Mouse (Mus musculus) R1 (cell line): ENCODE measurements around the gene Hspb3.

Source experiments
- DNase-seq: peaks from one replicate; pipeline ENCODE4 v3.0.0-alpha.2; 2018; ENCODE audit warnings: low read depth, low spot score

The Hspb3 gene

DNA sequence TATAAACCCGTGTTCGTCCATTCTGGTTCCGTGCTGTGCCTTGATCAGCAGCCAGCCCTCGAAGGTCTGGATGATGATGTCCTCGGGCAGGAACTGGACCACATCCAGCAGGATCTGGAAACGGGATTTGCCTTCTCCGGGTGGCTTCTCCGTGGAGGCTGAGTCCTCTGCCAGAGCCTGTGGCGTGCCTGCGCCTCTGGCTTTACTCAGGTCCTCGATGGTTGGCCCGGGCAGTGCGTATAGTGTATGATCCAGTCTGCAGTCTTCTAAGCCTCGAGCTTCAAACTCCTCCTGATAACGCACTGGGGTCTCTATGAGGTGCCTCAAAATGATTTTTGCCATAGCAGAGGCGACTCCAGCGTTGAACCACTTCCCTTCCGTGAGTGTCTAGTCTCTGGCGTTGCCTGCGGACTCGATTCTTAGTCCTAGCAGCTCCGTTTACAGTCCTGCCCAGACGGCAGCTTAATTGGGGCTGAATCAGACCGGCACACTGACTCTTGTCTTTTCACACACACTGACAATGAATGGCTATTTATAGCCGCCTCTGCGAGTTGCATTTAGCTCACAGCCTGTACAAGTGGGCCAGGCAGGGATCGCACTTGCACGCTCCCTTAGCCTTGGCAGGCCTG lies at the start of gene Hspb3:
TSS of gene Hspb3 (minus strand) at position 526 of the 629 bp plus-strand sequence.
- peak; percentile 61 for DNase-seq

DNA sequence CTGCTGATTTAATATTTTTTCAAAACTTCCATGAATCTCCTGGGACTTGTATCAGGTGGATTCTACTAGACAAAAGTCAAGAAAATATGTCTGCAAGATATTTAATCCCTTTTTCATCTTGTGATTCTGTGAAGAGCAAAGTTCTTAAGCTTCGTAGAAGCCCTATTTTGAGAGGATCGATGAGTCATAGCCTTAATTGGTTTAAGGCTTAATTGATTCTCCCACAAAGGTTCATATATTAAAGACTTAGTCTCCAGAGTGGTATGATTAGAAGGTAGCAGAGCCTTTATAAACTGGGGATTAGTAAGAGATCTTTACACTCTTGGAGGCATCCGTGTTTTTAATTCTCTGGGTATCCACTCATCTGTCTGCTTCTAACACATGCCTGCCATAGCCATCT lies 49.7 kb upstream of the Hspb3 start:
- no peak for DNase-seq

DNA sequence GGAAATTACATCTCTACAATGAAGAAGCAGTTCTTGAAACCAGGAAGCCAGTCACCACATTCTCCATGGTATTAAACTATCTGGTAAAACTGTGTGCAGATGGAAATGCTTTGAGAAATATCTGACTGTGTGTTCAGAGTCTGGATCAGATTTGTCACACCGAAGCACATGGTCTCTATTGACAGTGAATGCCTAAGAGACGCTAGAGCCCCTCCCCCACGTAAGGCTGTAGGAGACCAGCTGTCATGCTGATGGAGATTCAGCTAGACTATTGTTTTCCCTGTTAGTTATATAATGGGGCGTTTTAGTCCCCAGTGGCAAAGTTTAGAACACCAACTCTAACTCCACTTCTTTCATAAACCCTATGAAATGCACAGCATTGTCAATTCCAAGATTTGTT lies 42.7 kb upstream of the Hspb3 start:
- peak; percentile 87 for DNase-seq

DNA sequence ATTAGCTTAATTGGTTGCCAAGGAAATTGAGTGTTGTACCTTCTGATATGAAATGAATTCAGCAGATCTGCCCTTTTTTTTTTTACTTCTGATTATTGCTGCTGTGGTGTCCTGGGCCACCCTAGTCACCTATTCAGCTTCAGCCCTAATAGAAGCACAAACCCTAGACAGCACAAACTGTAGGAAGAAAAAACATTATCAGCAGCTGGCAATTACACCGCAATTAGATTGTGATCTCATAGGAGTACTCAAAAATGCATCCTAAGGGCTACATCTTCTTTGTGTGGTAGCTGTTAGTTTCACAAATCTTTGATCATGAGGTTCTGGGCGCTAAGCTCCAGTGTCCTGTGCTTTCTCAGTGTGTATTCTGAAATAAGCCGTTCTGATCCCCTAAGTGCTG lies 37.7 kb upstream of the Hspb3 start:
- no peak for DNase-seq

DNA sequence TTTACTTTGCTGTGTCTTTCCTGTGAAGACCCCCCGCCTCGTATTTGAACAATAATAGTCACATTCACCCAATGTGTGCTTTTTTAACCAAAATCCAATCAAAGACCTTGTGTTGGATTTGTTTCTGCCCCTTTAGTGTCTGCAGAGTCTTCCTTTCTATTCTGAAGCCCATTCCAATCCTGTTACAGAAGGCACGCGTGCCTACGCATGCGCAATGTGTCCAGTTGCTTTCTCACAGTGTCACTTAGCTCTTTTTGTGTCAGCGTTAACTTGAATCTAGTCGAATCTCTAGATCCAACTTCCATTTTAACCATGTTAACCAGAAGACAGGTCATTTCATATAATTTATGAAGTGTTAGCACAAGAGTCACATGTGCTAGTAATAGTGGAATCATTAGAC lies 36.5 kb upstream of the Hspb3 start:
- no peak for DNase-seq

DNA sequence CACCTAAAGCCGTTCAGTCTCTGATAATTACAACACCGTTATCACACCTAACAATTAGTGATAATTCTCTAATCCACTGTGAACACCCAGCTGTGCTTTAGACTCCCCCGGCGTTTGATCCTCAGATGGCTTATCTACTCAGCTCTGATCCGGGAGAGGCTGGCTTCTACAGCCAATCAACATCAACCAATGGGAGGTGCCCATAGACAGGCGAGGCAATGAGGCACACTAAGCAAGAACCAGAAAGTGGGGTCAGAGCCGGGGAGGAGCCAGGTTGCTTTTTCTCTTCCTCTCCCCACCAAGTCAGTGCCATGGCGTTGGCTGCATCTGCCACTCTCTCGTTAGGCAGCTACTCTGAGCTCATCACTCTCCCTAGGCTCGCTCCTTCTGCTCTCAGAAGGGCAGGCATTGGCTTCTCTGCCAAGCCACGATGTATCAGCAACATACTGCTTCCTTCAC lies 36.0 kb upstream of the Hspb3 start:
- DNase-seq = no peak

DNA sequence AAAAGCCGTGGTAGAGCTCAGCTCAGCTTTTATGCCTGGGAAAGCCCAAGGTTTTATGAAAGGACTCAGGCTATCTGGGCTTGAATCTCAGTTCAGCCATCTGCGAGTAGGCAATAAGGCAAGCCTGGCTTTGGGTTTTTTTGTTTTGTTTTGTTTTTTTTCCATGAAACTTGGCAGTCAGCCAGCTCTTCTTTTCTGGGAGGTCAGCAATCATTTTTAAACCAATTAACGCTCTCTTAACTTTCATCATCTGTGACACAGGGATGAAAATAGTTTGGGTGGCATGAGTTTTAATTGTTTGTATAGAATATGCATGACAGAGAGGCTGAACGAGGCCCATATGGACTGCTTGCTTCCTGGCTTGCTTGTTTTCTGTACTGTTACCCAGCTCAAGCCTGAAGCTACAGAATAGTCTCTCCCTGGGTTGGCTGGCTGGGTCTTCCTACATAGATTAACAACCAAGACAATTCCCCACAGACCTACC lies 33.4 kb upstream of the Hspb3 start:
- DNase-seq = no peak

DNA sequence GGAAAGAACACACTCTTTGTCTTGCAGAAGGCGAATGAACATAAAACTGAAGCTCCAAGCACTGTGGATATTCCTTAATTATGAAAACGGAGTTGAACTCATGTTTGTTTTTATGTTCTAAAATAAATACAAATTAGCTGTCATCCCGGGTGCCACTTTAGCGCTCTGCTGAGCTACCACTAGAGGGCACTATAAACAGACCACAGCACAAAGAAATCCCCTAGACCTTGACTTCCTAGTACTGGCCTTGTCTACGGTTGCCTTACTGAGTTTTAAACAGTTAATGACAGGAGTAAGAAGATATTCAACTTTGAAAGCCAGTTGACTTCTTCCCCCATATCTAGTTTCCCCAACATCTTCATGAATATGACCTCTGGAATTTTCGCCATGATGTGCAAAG lies 29.9 kb upstream of the Hspb3 start:
- peak; percentile 66 for DNase-seq

DNA sequence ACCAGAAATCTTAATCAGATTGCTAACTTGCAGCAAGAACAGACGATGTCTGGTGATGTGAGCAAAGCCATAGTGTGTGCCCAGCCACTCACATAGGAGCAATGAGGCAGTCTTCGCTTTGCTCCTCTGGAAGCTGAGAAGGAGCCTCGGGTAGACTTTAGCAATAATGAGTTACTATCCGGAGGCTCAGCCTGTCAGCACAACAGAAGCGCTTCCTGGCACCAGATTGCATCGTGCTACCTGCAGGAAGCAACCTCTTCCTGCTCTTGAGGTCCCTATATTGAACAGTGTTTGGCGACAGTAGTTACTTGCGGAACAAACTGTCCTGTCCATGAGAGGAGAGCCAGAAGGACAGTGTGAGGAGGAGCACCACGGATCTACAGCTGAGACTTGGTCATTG lies 28.2 kb upstream of the Hspb3 start:
- no peak for DNase-seq

DNA sequence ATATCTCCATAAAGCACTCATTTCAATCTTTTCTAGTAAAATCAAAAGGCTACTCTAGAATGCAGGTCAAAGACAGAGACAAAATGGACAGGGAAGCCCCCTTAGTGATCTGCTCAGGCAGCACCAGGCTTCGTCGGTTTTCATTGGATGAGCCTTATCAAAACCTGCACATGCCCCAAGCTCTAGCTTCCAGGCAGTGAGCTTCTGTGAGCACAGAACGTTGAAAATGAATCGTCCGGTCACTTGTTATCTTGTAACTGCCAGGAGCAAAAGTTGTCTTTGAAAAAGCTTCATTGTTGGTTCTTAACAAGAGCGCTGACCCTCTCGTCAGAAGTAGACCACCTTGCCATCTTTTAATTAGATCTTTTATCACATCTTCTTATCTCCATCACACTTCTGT lies 26.4 kb upstream of the Hspb3 start:
- no peak for DNase-seq

DNA sequence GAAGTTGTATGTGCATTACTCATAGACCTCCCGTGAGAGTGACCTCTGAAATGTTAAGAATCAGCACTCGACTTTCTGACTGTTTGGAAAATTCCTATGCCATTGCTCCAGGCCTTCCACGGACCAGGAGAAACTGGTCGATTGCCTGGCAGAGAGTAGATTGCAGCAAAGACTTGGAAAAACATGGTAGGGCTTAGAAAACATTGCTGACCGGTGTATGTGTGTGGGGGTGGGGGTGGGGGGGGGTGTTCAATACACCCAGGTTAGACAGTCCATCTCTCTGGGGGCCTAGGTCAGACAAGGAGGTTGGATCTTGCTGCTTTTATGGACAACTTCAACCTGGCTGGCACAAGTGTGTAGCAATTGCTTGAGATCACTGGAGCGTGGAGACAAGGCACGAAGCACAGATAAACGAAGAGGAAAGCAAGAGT lies 23.2 kb upstream of the Hspb3 start:
- DNase-seq = no peak

DNA sequence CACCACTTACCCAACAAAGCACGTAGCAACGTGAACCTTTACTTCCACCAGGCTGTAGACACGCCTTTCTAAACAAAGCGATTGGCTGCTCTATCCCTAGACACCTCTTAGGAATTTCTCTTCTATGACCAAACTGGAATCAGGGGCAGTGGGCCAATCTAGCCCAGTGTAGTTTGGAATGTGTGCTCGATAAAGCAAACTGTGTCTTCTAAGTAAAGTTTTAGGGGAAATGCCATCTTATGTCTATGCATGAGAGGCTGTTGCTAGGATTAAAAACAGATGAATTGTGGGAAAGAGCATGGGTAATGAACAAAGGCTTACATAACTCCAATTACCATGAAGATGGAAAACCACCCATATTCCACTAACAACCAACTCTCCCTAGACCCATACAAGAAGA lies 19.3 kb upstream of the Hspb3 start:
- DNase-seq = no peak

DNA sequence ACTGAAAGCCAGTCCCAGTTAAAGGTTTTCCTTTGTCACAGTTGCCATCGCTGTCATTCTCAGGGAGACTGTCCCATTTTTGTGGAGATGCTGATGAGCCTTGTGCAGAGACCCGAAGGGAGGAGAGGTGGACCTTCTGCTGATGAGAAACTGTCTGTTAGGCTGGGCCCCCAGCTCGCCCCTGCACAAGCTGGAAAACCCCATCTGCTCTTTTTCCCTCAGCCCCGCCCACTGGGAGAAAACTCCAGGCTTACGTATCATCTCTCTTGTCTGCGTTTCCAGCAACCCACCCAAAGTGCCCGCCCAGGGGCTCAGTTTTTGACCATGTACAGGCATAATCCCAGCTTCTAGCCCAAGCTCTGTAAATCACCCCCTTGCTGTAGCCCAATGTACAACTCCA lies 17.2 kb upstream of the Hspb3 start:
- no peak for DNase-seq

DNA sequence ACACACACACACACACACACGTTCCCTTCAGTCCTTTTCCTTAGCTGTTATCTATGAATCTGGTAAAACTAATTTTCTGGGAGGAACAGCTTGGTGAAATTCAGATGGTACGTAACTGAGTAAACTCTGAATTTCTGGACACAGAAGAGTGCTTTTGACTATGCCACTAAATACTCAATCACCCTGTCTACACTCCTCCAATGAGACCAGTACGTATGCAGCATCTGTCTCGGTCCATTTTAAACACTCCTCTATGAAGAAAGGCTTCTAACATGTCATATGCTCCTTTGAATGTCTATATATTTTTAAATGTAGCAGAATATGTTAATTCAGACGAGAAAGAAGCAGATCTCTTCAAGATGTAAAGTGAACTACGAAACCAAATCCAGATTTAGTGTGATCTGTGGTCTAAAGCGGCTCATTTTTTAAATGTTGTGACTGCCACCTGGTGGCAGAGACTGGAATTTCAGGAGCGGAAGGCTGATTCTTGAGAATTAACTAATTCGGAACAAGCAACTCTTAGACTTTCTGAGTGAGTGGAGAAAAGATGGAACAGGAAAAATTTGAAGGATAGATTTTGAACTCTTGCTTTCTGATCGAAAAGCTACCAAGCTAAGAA lies 6.1 kb upstream of the Hspb3 start:
- DNase-seq = peak; percentile 72

DNA sequence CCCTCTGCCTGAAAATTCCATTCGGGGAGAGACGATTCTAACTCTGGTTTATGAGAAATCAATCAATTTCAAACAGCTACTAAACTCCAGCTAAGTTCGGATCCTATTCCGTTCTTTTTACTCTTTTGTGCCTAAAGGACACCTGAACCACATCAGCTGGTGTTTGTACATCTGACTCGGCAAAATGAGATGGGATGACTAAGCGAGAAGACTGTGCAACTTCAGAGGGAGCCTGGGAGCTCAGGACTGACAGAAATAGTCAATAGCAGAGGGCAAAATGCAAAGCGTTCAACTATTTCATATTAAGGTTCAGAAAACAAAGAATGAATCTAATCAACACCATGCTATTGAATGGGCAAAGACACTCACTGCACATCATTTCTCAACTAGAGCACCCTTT lies 407 bp upstream of the Hspb3 start:
- no peak for DNase-seq

DNA sequence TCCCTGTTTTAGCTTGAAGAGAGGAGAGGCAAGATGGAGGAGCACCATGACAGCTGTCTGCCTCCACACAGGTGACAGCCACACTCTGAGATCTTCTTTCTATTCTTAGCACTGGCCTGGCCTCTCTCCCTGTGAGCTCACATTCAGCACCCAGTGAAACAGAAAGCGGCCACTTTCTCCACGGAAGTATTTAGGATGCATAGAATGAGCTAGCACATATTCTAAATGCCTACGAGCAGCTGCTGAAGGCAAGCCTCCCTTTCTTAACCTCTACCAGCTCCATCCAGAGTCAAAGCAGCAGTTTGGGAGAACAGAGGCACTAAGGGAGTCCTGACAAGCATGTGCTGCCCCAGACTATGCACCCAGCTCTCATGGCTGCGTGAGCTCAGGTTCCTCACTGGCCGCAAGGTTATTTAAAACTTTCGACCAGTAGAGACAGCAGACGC lies 1.6 kb downstream of the Hspb3 start:
- no peak for DNase-seq

DNA sequence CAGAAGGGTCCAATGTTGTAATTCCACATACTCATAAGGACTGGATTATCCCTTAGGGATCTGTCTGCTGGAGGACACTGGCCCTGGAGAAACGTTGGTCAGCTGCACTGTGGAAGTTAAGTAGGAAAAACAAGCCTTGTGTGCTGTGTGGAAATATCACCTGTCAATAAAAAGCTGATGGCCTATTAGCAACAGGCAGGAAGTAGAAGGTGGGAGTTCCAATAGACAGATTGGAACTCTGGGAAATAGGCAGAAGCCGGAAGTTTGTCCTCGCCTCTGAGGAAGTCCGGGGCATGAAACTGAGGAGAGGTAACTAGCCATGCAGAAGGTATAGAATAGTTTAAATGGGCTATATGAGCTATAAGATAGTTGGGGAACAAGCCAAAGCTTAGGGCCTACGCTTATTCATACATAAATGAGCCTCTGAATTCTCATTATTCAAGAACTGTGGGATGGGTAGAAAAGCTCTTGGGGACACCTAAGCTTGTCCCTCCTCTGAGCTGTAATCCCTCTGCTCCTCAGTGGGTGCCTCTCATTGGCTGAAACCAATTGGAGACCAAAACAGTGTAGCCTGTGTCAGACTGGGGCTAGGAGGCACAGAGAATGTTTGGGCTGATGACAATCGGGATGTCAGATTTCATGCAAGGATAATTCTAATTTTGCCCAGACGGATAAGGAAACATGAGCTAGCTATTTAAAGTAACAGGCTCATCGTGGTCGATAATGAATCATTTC lies 2.7 kb downstream of the Hspb3 start:
- no peak for DNase-seq

DNA sequence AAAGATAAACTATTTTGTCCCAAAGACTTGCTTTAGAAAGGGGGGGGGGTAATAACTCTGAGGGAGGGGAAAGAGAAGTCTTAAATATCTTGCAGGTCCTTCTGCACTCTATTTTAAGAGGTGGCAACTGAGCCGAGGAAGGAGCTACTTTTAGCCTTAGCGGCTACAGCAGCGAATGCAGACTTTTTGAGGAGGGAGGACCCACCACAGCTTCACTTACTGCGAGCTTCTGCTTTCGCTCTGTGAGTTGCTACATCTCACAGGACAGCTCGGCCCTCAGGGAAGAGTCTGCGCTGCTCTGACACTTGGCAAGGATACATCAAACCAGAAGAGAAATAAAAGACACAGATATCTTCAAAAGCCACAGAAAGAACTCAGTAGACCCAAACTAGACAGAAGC lies 6.3 kb downstream of the Hspb3 start:
- no peak for DNase-seq

DNA sequence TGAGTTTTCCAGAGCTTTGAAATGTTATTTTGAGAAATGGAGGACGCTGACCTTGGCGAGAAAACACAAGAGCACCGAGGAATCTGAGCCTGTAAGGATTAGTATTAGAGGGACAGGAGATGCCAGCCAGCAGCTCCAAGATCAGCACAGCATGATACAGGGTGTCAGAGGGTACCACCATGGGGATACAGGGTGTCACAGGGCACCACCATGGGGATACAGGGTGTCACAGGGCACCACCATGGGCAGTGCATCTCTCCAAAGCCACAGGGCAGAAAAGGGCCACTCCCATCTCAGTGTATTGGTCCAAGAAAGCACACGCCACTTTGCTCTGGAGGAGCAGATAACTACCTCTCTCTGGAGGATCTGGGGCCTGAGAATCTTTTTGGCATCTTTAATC lies 6.8 kb downstream of the Hspb3 start:
- DNase-seq = no peak

DNA sequence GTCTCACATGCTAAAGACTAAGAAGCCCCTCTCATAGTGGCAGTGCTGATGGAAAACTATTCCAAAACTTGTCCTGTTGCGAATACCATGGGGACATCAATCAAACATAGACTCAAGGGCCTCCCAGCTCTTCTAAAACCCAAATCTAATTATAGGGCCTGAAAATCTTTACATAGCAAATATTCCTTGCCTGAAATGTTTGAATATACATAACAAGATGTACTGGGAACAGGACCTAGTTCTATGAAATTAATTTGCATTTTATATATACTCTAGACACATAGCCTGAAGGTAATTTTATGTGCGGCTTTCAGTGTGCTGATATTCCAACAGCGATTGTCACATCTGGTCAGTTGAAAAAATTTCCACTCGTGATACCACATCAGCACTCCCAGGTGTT lies 8.0 kb downstream of the Hspb3 start:
- DNase-seq = no peak

DNA sequence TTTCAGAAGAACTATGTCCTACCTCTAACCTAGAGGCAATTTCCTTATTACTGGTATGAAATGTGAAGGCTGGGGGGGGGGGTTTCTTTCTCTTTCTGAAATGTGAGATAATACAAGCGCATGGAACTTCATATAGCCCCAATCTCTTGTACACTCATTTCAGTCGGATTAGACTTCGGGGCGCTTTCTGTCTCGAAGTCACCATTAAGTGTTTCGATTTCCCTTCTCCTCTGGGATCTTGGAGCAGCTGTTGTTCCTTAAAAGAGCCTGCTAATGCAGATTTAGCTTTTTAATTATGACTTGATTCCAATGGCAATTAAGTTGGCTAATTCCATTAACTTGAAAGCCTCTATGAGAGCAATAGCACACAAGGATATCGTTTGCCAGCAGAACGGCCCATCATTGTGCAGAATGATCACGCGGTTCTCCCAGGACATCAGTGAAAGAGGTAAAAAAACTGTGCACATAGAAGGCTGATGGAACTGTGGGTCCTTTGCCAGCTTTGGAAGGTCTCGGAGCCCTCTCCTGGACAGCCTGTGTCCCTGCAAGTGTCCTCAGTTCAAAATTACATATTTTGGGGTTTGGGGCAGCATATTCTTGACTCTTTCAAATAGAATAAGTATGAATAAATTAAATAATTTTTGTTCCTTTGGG lies 22.4 kb downstream of the Hspb3 start:
- DNase-seq = peak; percentile 28

DNA sequence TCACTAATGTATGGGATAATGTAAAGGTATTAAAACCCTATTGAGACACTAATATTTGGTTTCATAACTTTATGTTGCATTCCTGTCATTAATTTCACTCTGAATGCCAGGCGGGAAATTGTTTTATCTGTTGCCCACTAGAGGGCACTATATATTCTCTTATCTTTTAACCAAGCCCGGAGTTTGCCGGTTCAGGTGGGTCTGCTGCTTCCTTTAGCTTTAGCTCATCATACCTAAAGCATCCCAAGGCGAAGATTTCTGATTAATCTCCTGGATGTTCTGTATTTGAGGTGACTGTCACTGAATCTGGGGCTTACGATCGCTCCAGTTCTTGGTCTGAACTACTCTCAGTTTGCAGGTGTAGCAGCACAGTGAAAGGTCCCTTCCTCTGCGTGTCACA lies 24.6 kb downstream of the Hspb3 start:
- peak; percentile 46 for DNase-seq
